Mouse (Mus musculus): ENCODE measurements at regions not wholly inside any gene's neighbourhood (a gene's known extent, or its start where the extent isn't known, plus 50 kb on each side); places are given as distances from the start of the nearest gene placed in this dataset.

DNA sequence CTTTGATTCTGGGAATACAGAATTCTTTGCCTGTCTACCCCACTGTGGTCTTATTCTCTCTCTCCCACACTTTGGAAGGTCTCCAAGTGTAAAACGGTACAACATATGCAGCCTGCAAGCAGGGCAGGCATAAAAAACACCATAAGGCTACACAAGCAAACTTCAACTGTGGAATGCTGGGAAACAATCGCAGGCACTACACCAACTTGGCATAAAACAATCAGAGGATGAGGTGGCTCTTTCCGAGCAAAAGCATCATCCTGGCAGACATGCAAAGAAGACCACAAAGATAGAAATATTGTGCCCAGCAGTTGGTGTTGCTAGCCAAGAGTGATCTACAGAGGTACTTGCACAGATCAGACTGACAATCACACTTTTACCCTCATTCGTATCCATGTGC lies 88.0 kb upstream of the Galnt5 start:
- no peak for DNase-seq

DNA sequence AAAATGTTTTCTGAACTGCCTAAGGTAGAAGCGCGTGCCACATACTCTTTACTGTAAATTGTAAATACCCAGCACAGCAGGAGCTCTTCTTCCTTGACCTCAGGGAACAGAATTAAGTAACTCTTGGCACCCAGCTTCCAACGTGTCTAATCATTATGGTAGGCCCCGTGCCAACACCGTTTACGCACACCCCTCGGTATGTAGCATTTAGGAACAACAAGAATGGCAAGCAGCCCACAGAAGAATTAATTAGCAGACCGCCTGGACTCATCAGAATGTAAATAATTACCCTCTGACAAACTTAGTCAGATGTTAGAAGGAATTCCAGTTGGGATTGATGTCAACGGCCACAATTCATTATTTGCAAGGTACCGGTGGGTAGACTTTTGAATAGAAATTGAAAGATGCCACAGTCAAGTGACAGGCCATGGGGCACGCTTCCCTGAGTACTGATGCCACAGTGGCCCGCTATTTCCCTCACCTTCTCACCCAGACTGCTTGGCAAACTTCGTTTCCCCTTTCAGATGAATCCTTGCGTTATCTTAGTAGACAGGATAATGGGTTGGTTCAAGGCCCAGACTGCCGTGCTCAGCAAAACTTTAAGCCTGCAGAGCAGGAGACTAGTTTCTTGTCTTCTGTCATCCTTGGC lies 81.2 kb upstream of the Galnt5 start:
- no peak for DNase-seq

DNA sequence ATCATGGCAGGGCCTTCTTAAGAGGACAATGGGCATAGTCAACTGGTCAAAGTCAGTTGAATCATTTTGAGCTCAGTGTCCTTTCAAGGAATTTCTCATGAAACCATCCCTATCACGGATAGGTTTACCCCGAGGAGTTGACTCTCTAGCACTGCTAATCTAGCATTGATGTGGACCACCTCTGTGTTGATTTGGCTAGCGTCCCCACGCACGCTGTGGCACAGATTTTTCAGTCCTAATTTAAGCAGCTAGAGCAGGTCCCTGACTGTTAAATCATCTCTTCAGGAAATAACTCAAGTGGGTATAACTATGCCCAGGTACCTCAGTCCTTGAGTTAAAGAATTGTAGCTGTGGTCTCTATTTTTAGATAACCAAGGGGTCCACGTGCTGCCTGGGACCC lies 80.0 kb upstream of the Galnt5 start:
- no peak for DNase-seq

DNA sequence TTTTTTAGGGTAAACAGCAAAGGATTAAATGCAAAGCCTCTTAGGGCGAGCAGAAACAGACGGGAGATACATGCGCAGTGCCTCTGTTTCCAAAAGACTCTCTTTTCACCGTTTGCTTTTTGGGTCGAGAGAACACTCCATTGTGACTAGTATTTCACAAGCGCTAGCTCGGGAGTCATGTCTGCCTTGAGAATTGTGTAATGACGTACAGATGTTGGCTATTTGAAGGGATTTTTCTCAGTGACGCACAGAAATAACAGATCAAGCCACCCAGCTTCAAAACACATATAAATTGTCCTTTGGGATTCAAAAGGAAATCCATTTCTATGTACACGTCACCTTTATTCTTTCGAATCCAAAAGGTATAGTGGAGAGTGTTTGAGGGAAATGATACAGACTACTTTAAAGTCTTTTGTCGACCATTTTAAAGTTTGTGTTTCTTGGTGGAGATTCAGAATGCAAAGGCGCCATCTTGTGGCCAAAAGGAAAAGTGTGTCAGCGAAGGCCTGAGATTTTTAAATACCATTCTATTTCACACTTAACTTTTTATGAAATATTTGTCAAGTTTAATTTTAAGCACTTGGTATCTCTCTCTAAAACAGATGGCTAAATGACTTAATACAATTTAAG lies 78.5 kb upstream of the Galnt5 start:
- DNase-seq: peak; percentile 6

DNA sequence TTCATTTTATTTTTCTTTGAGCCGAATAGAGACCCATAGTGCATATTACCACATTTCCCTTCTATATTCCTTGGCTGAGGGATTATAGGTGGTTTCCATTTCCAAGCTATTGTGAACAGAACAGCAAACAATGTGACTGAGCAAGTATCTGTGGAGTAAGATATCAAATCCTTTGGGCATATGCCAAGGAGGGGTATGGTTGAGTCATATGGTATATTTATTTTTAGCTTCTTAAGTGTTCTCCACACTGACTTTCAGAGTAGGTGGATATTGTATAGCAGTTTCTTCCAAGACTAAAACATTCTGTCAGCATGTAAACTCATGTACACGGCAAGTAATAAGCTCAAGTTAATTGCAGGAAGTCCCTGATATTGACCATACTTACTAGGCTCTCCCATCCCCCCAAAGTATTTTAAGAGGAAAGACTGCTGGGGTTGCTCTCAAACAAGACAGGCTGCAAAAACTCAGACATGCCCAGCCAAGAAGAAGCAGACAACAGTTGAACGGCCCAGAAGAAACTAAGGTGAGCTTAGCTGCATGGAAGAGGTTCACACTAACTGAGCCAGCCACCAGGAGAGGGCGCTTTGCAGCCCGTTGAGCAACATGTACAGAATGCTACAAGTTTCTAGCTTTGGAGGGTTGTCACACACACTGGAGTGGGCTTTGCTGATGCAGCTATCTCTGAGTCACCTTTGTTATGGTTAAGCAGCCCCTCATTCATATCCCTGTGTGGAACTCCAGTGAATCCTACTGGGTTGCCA lies 63.4 kb upstream of the Galnt5 start:
- no peak for DNase-seq

Data from adrenal gland, adult 2 months (tissue).